Mouse (Mus musculus): ENCODE data around the gene Klhl10. TPM values are rescaled to one million over a fixed set of nuclear protein-coding genes. Genes with fewer than 3 reads are reported as not detected.
A peak's percentile ranks its signal among the peaks of the same experiment; 100 is the strongest.

Gene Klhl10
- polyA plus RNA-seq, 1 experiment from 2014 or later = 0.56 TPM

- Histone ChIP-seq H3K9me3 (no peaks in the 10 kb centered on the region), H3K36me3 (peaks cover 24% of the 10 kb centered on the region), H3K4me1 (peaks cover 35% of the 10 kb centered on the region), H3K27ac (no peak overlapping the region), H3K4me2 (no peak overlapping the region), H3K4me3 (no peak overlapping the region), H3K27me3 (no peaks in the 10 kb centered on the region), H3K9ac (no peak overlapping the region)
- no peak for ATAC-seq (ENCODE audit: borderline replicate concordance, extremely low read depth, low FRiP score, low TSS enrichment)
- 60% methylated on average over 3 of the region's 3 CpGs for WGBS
Measured at GRCm38 (mm10) chr11:100409686-100410085, 32.0 kb upstream of the Klhl10 start.

GRCm38 (mm10) chr11:100411736-100412135 lies 30.0 kb upstream of the Klhl10 start:
- Histone ChIP-seq H3K27ac (no peak overlapping the region; the same call in 1 of the 2 replicates), H3K4me3 (no peak overlapping the region), H3K36me3 (peaks cover 24% of the 10 kb centered on the region), H3K4me1 (peaks cover 47% of the 10 kb centered on the region), H3K9ac (no peak overlapping the region), H3K27me3 (no peaks in the 10 kb centered on the region), H3K9me3 (no peaks in the 10 kb centered on the region), H3K4me2 (peak overlapping the region; percentile 89; the same call in 1 of the 2 replicates)
- 61% methylated on average over 11 of the region's 11 CpGs for WGBS
- no peak for ATAC-seq (ENCODE audit: borderline replicate concordance, extremely low read depth, low FRiP score, low TSS enrichment)

GRCm38 (mm10) chr11:100413541-100413940 lies 28.2 kb upstream of the Klhl10 start:
- Histone ChIP-seq H3K27me3 (no peaks in the 10 kb centered on the region), H3K4me1 (peaks cover 54% of the 10 kb centered on the region), H3K4me3 (peak overlapping the region; percentile 91), H3K9me3 (no peaks in the 10 kb centered on the region), H3K9ac (peak overlapping the region; percentile 88), H3K36me3 (peaks cover 20% of the 10 kb centered on the region), H3K27ac (peak overlapping the region; percentile 98), H3K4me2 (peak overlapping the region; percentile 89)
- no peak for ATAC-seq (ENCODE audit: borderline replicate concordance, extremely low read depth, low FRiP score, low TSS enrichment)
- WGBS = 53% methylated on average over 11 of the region's 11 CpGs

- Histone ChIP-seq H3K4me1 (peaks cover 54% of the 10 kb centered on the region), H3K9me3 (no peaks in the 10 kb centered on the region), H3K27ac (peak within 1 kb of the TSS; percentile 98), H3K27me3 (no peaks in the 10 kb centered on the region), H3K9ac (peak within 1 kb of the TSS; percentile 88), H3K36me3 (peaks cover 13% of the 10 kb centered on the region), H3K4me2 (peak within 1 kb of the TSS; percentile 89), H3K4me3 (peak within 1 kb of the TSS; percentile 91)
- peak; percentile 97 for ATAC-seq (ENCODE audit: borderline replicate concordance, extremely low read depth, low FRiP score, low TSS enrichment)
- WGBS = under 1% methylated on average over 93 of the region's 93 CpGs
Measured at GRCm38 (mm10) chr11:100414021-100414913, 27.4 kb upstream of the Klhl10 start, which contains the start of gene P3h4. Gene P3h4, minus strand, starts transcription at chr11:100414836.

- peak within 1 kb of the TSS; percentile 89 for H3K4me2 ChIP-seq
- peaks cover 54% of the 10 kb centered on the region for H3K4me1 ChIP-seq
- peaks cover 8% of the 10 kb centered on the region for H3K36me3 ChIP-seq
- ATAC-seq (ENCODE audit: borderline replicate concordance, extremely low read depth, low FRiP score, low TSS enrichment) = peak; percentile 51
- peak within 1 kb of the TSS; percentile 88 for H3K9ac ChIP-seq
- under 1% methylated on average over 29 of the region's 31 CpGs for WGBS
- peak within 1 kb of the TSS; percentile 91 for H3K4me3 ChIP-seq
- peak within 1 kb of the TSS; percentile 98 for H3K27ac ChIP-seq
- H3K27me3 ChIP-seq = no peaks in the 10 kb centered on the region
- H3K9me3 ChIP-seq = no peaks in the 10 kb centered on the region
Measured at GRCm38 (mm10) chr11:100414914-100415822, 26.5 kb upstream of the Klhl10 start, which contains the start of gene Fkbp10. Gene Fkbp10, plus strand, starts transcription at chr11:100415697.

GRCm38 (mm10) chr11:100421537-100421936 lies 20.2 kb upstream of the Klhl10 start:
- Histone ChIP-seq H3K36me3 (peaks cover 49% of the 10 kb centered on the region), H3K9ac (no peak overlapping the region), H3K27me3 (no peaks in the 10 kb centered on the region), H3K9me3 (no peaks in the 10 kb centered on the region), H3K4me3 (no peak overlapping the region), H3K4me1 (peaks cover 12% of the 10 kb centered on the region), H3K27ac (no peak overlapping the region), H3K4me2 (no peak overlapping the region)
- no peak for ATAC-seq (ENCODE audit: borderline replicate concordance, extremely low read depth, low FRiP score, low TSS enrichment)
- WGBS = 77% methylated on average over 8 of the region's 8 CpGs

GRCm38 (mm10) chr11:100423836-100424235 lies 17.9 kb upstream of the Klhl10 start:
- Histone ChIP-seq H3K27me3 (no peaks in the 10 kb centered on the region), H3K9ac (no peak overlapping the region), H3K27ac (no peak overlapping the region), H3K4me3 (no peak overlapping the region), H3K36me3 (peaks cover 49% of the 10 kb centered on the region), H3K4me2 (no peak overlapping the region), H3K4me1 (0 out of 2 replicates have a peak, but pooled peaks cover 4% of the 10 kb centered on the region), H3K9me3 (no peaks in the 10 kb centered on the region)
- WGBS = 89% methylated on average over 7 of the region's 7 CpGs
- ATAC-seq (ENCODE audit: borderline replicate concordance, extremely low read depth, low FRiP score, low TSS enrichment) = no peak

GRCm38 (mm10) chr11:100425851-100426250 lies 15.9 kb upstream of the Klhl10 start:
- H3K4me2 ChIP-seq = no peak overlapping the region
- H3K27ac ChIP-seq = no peak overlapping the region
- 0 out of 2 replicates have a peak, but pooled peaks cover 4% of the 10 kb centered on the region for H3K4me1 ChIP-seq
- 0 out of 2 replicates have a peak, but pooled peaks have one; percentile 21 for ATAC-seq (ENCODE audit: borderline replicate concordance, extremely low read depth, low FRiP score, low TSS enrichment)
- no peaks in the 10 kb centered on the region for H3K27me3 ChIP-seq
- 25% methylated on average over 7 of the region's 7 CpGs for WGBS
- no peak overlapping the region for H3K9ac ChIP-seq
- H3K4me3 ChIP-seq = no peak overlapping the region
- peaks cover 59% of the 10 kb centered on the region for H3K36me3 ChIP-seq
- H3K9me3 ChIP-seq = no peaks in the 10 kb centered on the region

- Histone ChIP-seq H3K4me3 (no peak overlapping the region), H3K36me3 (peaks cover 53% of the 10 kb centered on the region), H3K4me2 (no peak overlapping the region), H3K9ac (no peak overlapping the region), H3K27ac (no peak overlapping the region), H3K27me3 (no peaks in the 10 kb centered on the region), H3K9me3 (no peaks in the 10 kb centered on the region), H3K4me1 (0 out of 2 replicates have a peak, but pooled peaks cover 4% of the 10 kb centered on the region)
- ATAC-seq (ENCODE audit: borderline replicate concordance, extremely low read depth, low FRiP score, low TSS enrichment) = no peak
- WGBS = 72% methylated on average over 3 of the region's 3 CpGs
Measured at GRCm38 (mm10) chr11:100426820-100427219, 14.9 kb upstream of the Klhl10 start.

GRCm38 (mm10) chr11:100428612-100429199 lies 13.0 kb upstream of the Klhl10 start:
- Histone ChIP-seq H3K9me3 (no peaks in the 10 kb centered on the region), H3K27ac (no peak overlapping the region), H3K36me3 (peaks cover 40% of the 10 kb centered on the region), H3K4me1 (0 out of 2 replicates have a peak, but pooled peaks cover 4% of the 10 kb centered on the region), H3K4me3 (no peak overlapping the region), H3K27me3 (no peaks in the 10 kb centered on the region), H3K9ac (no peak overlapping the region), H3K4me2 (no peak overlapping the region)
- no peak for ATAC-seq (ENCODE audit: borderline replicate concordance, extremely low read depth, low FRiP score, low TSS enrichment)
- WGBS = 41% methylated on average over 9 of the region's 9 CpGs

- H3K36me3 ChIP-seq = peaks cover 35% of the 10 kb centered on the region
- no peaks in the 10 kb centered on the region for H3K27me3 ChIP-seq
- H3K4me1 ChIP-seq = 0 out of 2 replicates have a peak, but pooled peaks cover 4% of the 10 kb centered on the region
- no peak overlapping the region for H3K4me3 ChIP-seq
- 87% methylated on average over 7 of the region's 7 CpGs for WGBS
- no peak overlapping the region for H3K27ac ChIP-seq
- no peak overlapping the region for H3K9ac ChIP-seq
- H3K9me3 ChIP-seq = no peaks in the 10 kb centered on the region
- no peak overlapping the region for H3K4me2 ChIP-seq
- ATAC-seq (ENCODE audit: borderline replicate concordance, extremely low read depth, low FRiP score, low TSS enrichment) = no peak
Measured at GRCm38 (mm10) chr11:100430052-100430451, 11.7 kb upstream of the Klhl10 start.
